Mouse (Mus musculus): ENCODE results near the gene Zfp9.

The Zfp9 gene

DNA sequence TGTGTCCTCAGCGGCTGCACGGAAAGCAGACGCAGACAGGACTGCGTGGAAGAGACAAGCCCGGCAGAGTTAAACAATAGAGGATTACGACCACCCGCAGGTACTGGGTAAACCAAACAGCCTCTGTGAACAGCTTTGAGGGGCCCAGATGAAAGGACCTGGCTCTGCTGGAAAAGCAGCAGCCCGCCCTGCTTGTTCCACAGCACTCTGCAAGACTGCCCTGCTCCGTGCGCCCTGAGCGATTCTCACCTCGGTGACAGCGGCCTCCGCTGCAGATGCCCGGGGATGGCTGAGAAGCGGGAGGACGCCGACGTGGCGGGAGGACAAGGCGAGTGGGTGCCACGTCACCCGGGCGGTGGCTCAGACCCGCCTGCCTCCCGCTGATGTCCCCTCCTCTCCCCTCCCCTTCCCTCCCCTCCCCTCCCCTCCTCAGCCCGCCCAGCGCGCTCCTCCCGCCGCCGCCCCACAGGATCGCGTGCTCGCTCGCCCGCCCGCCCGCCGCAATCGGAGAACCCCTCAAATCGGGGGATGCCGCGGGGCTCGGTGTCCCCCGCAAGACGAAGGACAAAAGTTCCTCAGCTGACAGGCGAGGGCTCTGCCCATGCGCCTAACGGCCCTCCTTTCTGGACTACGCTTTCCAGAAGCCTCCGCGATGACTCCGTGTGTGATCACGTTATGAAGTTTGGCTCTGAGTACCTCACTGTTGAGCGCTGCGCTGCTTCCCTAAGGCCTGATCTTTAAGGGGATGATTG, at the start of gene Zfp9:
Gene Zfp9 (minus strand): TSS at position 364 of the 752 bp plus-strand sequence.
- peak; percentile 55 to 77 for DNase-seq (ENCODE audit: low spot score in 2 of 2)

DNA sequence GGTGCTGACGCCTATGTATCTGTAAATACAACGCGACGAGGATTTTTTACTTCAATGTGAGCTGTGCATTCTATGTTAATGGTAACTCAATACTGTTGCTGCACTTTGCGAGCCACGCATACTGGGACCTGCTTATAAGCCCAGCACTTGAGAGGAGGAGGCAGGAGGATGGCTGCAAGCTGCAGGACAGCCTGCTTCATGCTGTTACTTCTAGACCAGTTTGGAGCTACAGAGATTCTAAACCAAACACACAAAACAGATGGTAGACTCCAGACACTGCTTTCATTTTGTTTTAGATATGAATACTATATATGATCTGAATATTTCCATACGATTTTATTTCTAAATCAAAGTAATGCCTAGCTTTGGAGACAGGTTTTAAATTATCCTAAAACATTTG, 41.5 kb upstream of the Zfp9 start:
- DNase-seq (ENCODE audit: low spot score in 2 of 2) = no peak

- DNase-seq (ENCODE audit: low spot score in 2 of 2) = no peak
Observed at GRCm38 (mm10) chr6:118513335-118514012, 34.4 kb upstream of the Zfp9 start.

DNA sequence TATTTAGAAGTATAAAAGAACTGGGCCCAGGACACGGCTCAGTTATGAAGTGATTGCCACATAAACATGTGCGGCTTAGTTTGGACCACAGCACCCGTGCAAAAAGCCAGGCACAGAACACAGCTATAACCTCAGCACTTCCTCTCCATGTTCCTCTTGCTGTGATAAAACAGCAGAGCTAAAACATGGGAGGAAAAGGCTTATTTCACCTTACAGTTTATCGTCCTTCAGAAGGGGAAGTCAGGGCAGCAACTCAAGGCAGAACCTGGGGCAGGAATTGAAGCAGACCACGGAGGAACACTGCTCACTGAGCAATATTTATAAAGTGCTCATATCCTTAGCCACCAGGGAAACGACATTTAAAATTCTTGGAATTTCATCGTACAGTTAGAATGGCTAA, 19.9 kb upstream of the Zfp9 start:
- no peak for DNase-seq (ENCODE audit: low spot score in 2 of 2)

DNA sequence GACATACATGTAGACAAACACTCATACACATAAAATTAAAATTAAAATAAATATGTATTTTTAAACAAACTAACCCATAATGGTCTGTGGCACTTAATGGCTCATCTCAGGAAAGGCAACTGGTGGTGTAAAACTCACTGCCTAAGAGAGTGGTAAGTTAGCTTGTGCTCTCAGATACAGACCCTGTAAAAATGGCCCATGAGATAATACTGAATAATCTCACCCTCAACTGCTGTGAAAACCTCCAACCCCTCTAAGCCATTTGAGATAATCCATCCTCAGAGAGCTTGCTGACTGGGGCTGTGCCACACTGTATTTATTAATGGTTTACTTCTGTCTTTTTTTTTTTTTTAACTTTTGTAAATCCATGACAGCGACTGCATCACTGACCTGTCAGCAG, 3.0 kb upstream of the Zfp9 start:
- DNase-seq (ENCODE audit: low spot score in 2 of 2) = no peak

GRCm38 (mm10) chr6:118477875-118478785, 990 bp downstream of the Zfp9 start:
- DNase-seq (ENCODE audit: low spot score in 2 of 2) = no peak

DNA sequence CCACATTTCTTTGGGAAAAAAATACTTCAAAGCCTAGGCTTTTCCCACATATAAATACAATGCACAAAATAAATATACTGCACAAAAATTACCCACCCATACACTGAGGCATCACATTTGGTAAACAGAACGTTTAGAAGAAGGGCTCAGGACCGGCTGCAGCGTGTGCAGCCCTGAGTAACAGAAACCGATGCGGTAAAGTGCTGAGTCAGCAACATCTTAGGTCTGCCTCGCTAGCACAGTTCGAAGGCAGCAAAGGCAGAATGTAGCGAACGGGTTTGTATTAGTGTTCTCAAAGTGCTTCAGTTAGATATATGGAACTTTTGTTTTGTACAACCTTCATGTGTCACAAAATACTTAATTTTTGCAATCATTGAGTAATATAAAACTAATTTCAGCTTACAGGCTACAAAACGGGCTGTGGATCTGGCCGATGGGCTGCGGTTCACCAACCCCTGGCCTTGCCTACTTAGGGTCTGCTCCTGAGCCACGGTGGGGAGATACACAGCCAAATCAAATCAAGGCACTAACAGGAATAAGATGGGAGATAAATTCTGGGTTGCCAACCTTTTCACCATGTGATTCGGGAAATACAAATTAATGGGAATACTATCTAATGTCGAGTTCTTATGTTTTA, 16.9 kb downstream of the Zfp9 start:
- no peak for DNase-seq (ENCODE audit: low spot score in 2 of 2)

DNA sequence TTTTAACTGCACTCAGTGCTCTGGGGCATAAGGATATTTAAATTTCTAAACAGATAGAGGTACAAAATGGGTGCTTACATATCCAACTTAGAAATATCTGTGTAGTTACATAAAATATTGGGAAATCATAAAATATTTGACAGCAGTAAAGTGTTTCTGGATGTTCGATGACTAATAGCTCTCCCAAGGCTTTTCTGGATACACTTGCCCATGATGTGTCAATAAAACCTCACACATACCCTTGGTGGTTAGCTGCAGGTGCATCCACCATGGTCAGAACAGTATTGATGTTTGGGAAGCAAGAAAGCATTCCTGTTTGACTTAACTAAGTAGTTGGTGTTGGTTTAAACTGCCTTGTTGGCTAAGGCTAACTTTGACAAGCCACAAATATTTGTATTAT, 21.4 kb downstream of the Zfp9 start:
- no peak for DNase-seq (ENCODE audit: low spot score in 2 of 2)

- DNase-seq (ENCODE audit: low spot score in 2 of 2) = peak; percentile 67 to 78
Observed at GRCm38 (mm10) chr6:118455042-118455631, 24.0 kb downstream of the Zfp9 start, which contains the start of gene Zfp248. TSS of gene Zfp248 (minus strand) at chr6:118455528.

- DNase-seq (ENCODE audit: low spot score in 2 of 2) = no peak
Observed at GRCm38 (mm10) chr6:118454452-118454851, 24.7 kb downstream of the Zfp9 start.

DNA sequence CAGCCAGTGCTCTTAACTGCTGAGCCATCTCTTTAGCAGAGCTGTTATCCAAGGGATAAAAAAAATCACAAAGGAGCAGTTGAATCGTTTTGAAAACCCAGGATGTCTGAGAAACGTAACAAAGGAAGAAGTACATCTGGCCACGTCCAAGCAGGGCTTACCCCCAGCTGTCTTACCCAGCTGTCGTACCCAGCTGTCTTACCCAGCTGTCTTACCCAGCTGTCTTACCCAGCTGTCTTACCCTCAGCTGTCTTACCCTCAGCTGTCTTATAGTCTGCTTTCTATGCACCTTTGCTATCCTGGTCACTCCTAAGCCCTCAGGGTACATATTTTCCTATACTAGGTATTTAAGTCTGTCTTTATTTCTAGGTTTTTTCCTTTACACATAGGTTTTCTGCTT, 47.6 kb downstream of the Zfp9 start:
- DNase-seq (ENCODE audit: low spot score in 2 of 2) = no peak

DNA sequence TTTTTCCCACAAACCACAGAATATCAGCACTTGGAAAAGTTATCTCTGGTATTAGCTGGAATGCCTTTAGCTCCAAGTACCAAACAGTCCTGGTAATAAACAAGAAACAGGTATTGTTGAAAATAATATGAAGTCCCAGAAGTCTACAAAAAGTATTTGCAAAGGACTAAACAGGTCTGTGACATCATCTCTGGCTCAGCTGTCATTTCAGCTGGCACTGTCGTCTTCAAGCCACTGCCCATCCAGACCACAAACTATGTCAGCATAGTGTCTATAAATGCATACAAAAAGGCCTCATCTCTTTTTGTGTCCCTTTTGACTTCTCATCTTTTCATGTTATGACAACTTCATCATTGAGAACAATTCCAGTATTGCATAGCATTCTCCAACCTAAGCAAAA, 52.5 kb downstream of the Zfp9 start:
- no peak for DNase-seq (ENCODE audit: low spot score in 2 of 2)

DNA sequence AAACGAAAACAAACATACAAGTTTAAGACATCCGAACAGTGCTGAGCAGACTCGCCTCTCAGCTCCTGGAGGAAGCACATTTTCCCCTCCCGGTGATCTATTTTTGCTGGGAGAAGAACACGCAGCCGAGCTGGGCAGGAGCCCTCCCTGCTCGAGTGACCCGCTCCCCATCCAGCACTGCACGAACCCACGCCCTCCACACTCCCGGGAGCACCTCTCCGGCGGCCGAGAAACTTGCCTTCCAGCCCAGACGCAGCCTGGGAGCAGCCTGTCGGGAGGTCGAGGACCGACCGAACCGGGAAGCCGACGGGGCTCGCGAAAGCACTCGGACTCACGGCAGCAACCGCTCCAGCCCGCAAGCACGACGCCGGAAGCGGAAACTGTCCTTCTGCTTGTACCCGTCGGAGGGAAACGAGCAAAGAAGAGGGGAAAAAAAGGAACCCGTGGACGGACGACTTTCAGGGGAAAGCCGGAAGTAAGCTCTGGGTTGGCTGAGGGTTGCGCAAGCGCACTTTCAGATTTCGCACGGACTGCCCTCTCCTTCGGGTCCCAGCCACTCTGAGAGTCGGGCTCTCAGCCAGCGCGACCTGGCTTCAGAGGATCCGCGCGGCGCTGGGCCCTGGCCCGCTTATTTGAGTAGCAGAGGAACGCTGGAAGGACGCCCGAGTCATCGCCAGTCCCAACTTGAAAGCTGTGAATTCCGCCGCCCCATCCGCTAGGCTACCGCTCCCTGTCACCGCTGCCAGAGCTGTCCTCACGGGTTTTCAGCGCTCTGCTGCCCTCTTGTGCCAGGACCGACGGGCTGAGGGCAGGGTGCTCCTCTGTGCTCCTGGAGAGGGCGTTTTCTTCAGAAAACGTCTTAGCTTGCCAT, 59.8 kb downstream of the Zfp9 start, which contains the start of gene Bms1:
Gene Bms1 (minus strand): TSS at position 425 of the 871 bp plus-strand sequence.
- DNase-seq (ENCODE audit: low spot score in 2 of 2) = peak; percentile 93 to 94

Measured in urinary bladder, postnatal 36 days (tissue).